Mouse (Mus musculus) layer of hippocampus, adult 8-10 months (tissue): ENCODE measurements around the gene Cox5b. TPM values are rescaled to one million over a fixed set of nuclear protein-coding genes. Genes with fewer than 3 reads are reported as not detected.

ENCODE experiments used
- DNase-seq, 2 experiments: peaks; one replicate each; pipeline ENCODE4 v3.0.0; 2022; ENCODE audit warnings: low spot score in 2 of 2
- total RNA-seq, 4 experiments: library from RNA; stranded (reverse); gene quantifications; 2 replicates each; pipeline ENCODE4 v1.2.4; 2022

Cox5b gene
- total RNA-seq, 4 experiments from 2014 or later: 439 to 655 (median 576) TPM

- peak; percentile 68 to 79 for DNase-seq
Observed at GRCm38 (mm10) chr1:36683810-36684467, 7.3 kb upstream of the Cox5b start.

- DNase-seq: no peak
Observed at GRCm38 (mm10) chr1:36690671-36691235, 496 bp upstream of the Cox5b start.

GRCm38 (mm10) chr1:36694871-36695270 lies 3.6 kb downstream of the Cox5b start:
- no peak for DNase-seq

GRCm38 (mm10) chr1:36696411-36696810 lies 5.2 kb downstream of the Cox5b start:
- no peak for DNase-seq

GRCm38 (mm10) chr1:36697030-36697429 lies 5.8 kb downstream of the Cox5b start:
- DNase-seq: no peak

GRCm38 (mm10) chr1:36707166-36707565 lies 15.9 kb downstream of the Cox5b start:
- DNase-seq: no peak

- DNase-seq: no peak
Observed at GRCm38 (mm10) chr1:36707797-36708196, 16.5 kb downstream of the Cox5b start.

- DNase-seq: no peak
Observed at GRCm38 (mm10) chr1:36708626-36709025, 17.4 kb downstream of the Cox5b start.

- no peak for DNase-seq
Observed at GRCm38 (mm10) chr1:36709055-36709853, 18.0 kb downstream of the Cox5b start.

GRCm38 (mm10) chr1:36709854-36710280 lies 18.6 kb downstream of the Cox5b start, which contains the start of gene 4933424G06Rik:
Gene 4933424G06Rik (plus strand): TSS chr1:36710149.
- DNase-seq: peak; percentile 97 to 98

- DNase-seq: no peak
Observed at GRCm38 (mm10) chr1:36711104-36711503, 19.9 kb downstream of the Cox5b start.

- DNase-seq: no peak
Observed at GRCm38 (mm10) chr1:36714311-36714710, 23.1 kb downstream of the Cox5b start, which contains the start of gene Actr1b. Gene Actr1b (minus strand): TSS chr1:36714422.

- DNase-seq: no peak
Observed at GRCm38 (mm10) chr1:36718786-36719185, 27.5 kb downstream of the Cox5b start.

GRCm38 (mm10) chr1:36723146-36724056 lies 32.2 kb downstream of the Cox5b start:
- DNase-seq: no peak

GRCm38 (mm10) chr1:36724057-36724431 lies 32.8 kb downstream of the Cox5b start:
- DNase-seq: no peak

- DNase-seq: peak; percentile 73 to 92
Observed at GRCm38 (mm10) chr1:36737300-36737699, 46.1 kb downstream of the Cox5b start.

- no peak for DNase-seq
Observed at GRCm38 (mm10) chr1:36739231-36739630, 48.0 kb downstream of the Cox5b start.

GRCm38 (mm10) chr1:36743046-36743445 lies 51.8 kb downstream of the Cox5b start:
- no peak for DNase-seq
